Mouse (Mus musculus) neural tube, embryonic 14.5 days (tissue): ENCODE measurements around the gene Cdyl2. TPM values are rescaled to one million over a fixed set of nuclear protein-coding genes. Genes with fewer than 3 reads are reported as not detected.

Experiments
- polyA plus RNA-seq: library from polyadenylated mRNA; unstranded; fragments of >200 nt; fragmentation: Nextera tagmentation; extraction: Ambion mirVana; gene quantifications from 2 replicates; pipeline ENCODE4 v1.2.1, GENCODE M21; 2014

Gene Cdyl2
- polyA plus RNA-seq, 1 experiment from 2014 or later = 13.6 TPM

Other genes with a start within 250 kb of the Cdyl2 start
- gene Dynlrb2, start 228.0 kb downstream of the Cdyl2 start, polyA plus RNA-seq = 4.7 and 9.1 TPM in 2 replicates
- gene Cmc2, start 188.5 kb upstream of the Cdyl2 start, polyA plus RNA-seq = 30.1 and 33.9 TPM in 2 replicates
- 6.1 and 7.1 TPM in 2 replicates for gene Cenpn, start 188.7 kb upstream of the Cdyl2 start, polyA plus RNA-seq
- 27.1 and 31.2 TPM in 2 replicates for gene Atmin, start 210.4 kb upstream of the Cdyl2 start, polyA plus RNA-seq
- 4.4 and 5.9 TPM in 2 replicates for gene 1700030J22Rik, start 246.0 kb upstream of the Cdyl2 start, polyA plus RNA-seq